Mouse (Mus musculus) spleen, postnatal 14 days (tissue): ENCODE measurements at regions not wholly inside any gene's neighbourhood (a gene's known extent, or its start where the extent isn't known, plus 50 kb on each side); places are given as distances from the start of the nearest gene placed in this dataset.

Experiments used
- DNase-seq, 2 experiments: peaks; one replicate each; pipeline ENCODE4 v3.0.0; 2021 to 2022; ENCODE audit warnings: low spot score in 2 of 2

- no peak for DNase-seq
These were observed 53.5 kb upstream of the Cxcl12 start for GRCm38 (mm10) chr6:117114859-117115258.

- no peak for DNase-seq
These were observed 50.3 kb upstream of the Cxcl12 start for GRCm38 (mm10) chr6:117118081-117118480.
